Mouse (Mus musculus): ENCODE data around the gene Cwc25.

Gene Cwc25

GRCm38 (mm10) chr11:97742157-97742556 is 24.2 kb downstream of the Cwc25 start:
- in situ Hi-C loops (cut with MboI; ENCODE audit: low pct_unique_long_range_greater_than_20kb in 1 of 2, low sequenced_read_pairs in 2 of 2, unreplicated experiment in 1 of 2), result no loop called here

GRCm38 (mm10) chr11:97740190-97740589 is 26.2 kb downstream of the Cwc25 start:
- in situ Hi-C loops (cut with MboI; ENCODE audit: low pct_unique_long_range_greater_than_20kb in 1 of 2, low sequenced_read_pairs in 2 of 2, unreplicated experiment in 1 of 2), result no loop called here

GRCm38 (mm10) chr11:97739155-97739554 is 27.2 kb downstream of the Cwc25 start:
- in situ Hi-C loops (cut with MboI; ENCODE audit: low pct_unique_long_range_greater_than_20kb in 1 of 2, low sequenced_read_pairs in 2 of 2, unreplicated experiment in 1 of 2), result loop anchor here in 1 of 2 experiments (5.0 kb wide), 1 partner anchor 37 kb away; the partner anchor contains the start of genes Pcgf2 and Psmb3

GRCm38 (mm10) chr11:97738703-97739102 is 27.7 kb downstream of the Cwc25 start:
- in situ Hi-C loops (cut with MboI; ENCODE audit: low pct_unique_long_range_greater_than_20kb in 1 of 2, low sequenced_read_pairs in 2 of 2, unreplicated experiment in 1 of 2), result loop anchor here in 1 of 2 experiments (5.0 kb wide), 1 partner anchor 36 kb away; the partner anchor contains the start of genes Pcgf2 and Psmb3

- in situ Hi-C loops (cut with MboI; ENCODE audit: low pct_unique_long_range_greater_than_20kb in 1 of 2, low sequenced_read_pairs in 2 of 2, unreplicated experiment in 1 of 2), result loop anchor here in 1 of 2 experiments (5.0 kb wide), 1 partner anchor 35 kb away; the partner anchor contains the start of genes Pcgf2 and Psmb3
These were observed 28.8 kb downstream of the Cwc25 start for GRCm38 (mm10) chr11:97737600-97737999.

GRCm38 (mm10) chr11:97736645-97737044 is 29.7 kb downstream of the Cwc25 start:
- in situ Hi-C loops (cut with MboI; ENCODE audit: low pct_unique_long_range_greater_than_20kb in 1 of 2, low sequenced_read_pairs in 2 of 2, unreplicated experiment in 1 of 2), result loop anchor here in 1 of 2 experiments (5.0 kb wide), 1 partner anchor 34 kb away; the partner anchor contains the start of genes Pcgf2 and Psmb3

GRCm38 (mm10) chr11:97734810-97735209 is 31.5 kb downstream of the Cwc25 start:
- in situ Hi-C loops (cut with MboI; ENCODE audit: low pct_unique_long_range_greater_than_20kb in 1 of 2, low sequenced_read_pairs in 2 of 2, unreplicated experiment in 1 of 2), result loop anchor here in 1 of 2 experiments (5.0 kb wide), 2 partner anchors 33 to 83 kb away; partner anchors contain the start of genes Pcgf2 and Psmb3

GRCm38 (mm10) chr11:97733689-97734088 is 32.7 kb downstream of the Cwc25 start:
- in situ Hi-C loops (cut with MboI; ENCODE audit: low pct_unique_long_range_greater_than_20kb in 1 of 2, low sequenced_read_pairs in 2 of 2, unreplicated experiment in 1 of 2), result loop anchor here in 1 of 2 experiments (5.0 kb wide), 1 partner anchor 81 kb away; no protein-coding TSS in a partner anchor

GRCm38 (mm10) chr11:97728730-97729129 is 37.6 kb downstream of the Cwc25 start:
- in situ Hi-C loops (cut with MboI; ENCODE audit: low pct_unique_long_range_greater_than_20kb in 1 of 2, low sequenced_read_pairs in 2 of 2, unreplicated experiment in 1 of 2), result no loop called here

- in situ Hi-C loops (cut with MboI; ENCODE audit: low pct_unique_long_range_greater_than_20kb in 1 of 2, low sequenced_read_pairs in 2 of 2, unreplicated experiment in 1 of 2), result no loop called here
These were observed 38.0 kb downstream of the Cwc25 start for GRCm38 (mm10) chr11:97728311-97728710.

GRCm38 (mm10) chr11:97723709-97724108 is 42.6 kb downstream of the Cwc25 start:
- in situ Hi-C loops (cut with MboI; ENCODE audit: low pct_unique_long_range_greater_than_20kb in 1 of 2, low sequenced_read_pairs in 2 of 2, unreplicated experiment in 1 of 2), result no loop called here

- in situ Hi-C loops (cut with MboI; ENCODE audit: low pct_unique_long_range_greater_than_20kb in 1 of 2, low sequenced_read_pairs in 2 of 2, unreplicated experiment in 1 of 2), result no loop called here
These were observed 45.0 kb downstream of the Cwc25 start for GRCm38 (mm10) chr11:97721338-97721737.

GRCm38 (mm10) chr11:97719041-97719440 is 47.3 kb downstream of the Cwc25 start:
- in situ Hi-C loops (cut with MboI; ENCODE audit: low pct_unique_long_range_greater_than_20kb in 1 of 2, low sequenced_read_pairs in 2 of 2, unreplicated experiment in 1 of 2), result no loop called here

- in situ Hi-C loops (cut with MboI; ENCODE audit: low pct_unique_long_range_greater_than_20kb in 1 of 2, low sequenced_read_pairs in 2 of 2, unreplicated experiment in 1 of 2), result no loop called here
These were observed 48.0 kb downstream of the Cwc25 start for GRCm38 (mm10) chr11:97718281-97718860.

GRCm38 (mm10) chr11:97717369-97718280 is 48.7 kb downstream of the Cwc25 start:
- in situ Hi-C loops (cut with MboI; ENCODE audit: low pct_unique_long_range_greater_than_20kb in 1 of 2, low sequenced_read_pairs in 2 of 2, unreplicated experiment in 1 of 2), result no loop called here

- in situ Hi-C loops (cut with MboI; ENCODE audit: low pct_unique_long_range_greater_than_20kb in 1 of 2, low sequenced_read_pairs in 2 of 2, unreplicated experiment in 1 of 2), result no loop called here
These were observed 50.3 kb downstream of the Cwc25 start for GRCm38 (mm10) chr11:97716021-97716420.

GRCm38 (mm10) chr11:97714784-97715760 is 51.3 kb downstream of the Cwc25 start:
- in situ Hi-C loops (cut with MboI; ENCODE audit: low pct_unique_long_range_greater_than_20kb in 1 of 2, low sequenced_read_pairs in 2 of 2, unreplicated experiment in 1 of 2), result no loop called here

- in situ Hi-C loops (cut with MboI; ENCODE audit: low pct_unique_long_range_greater_than_20kb in 1 of 2, low sequenced_read_pairs in 2 of 2, unreplicated experiment in 1 of 2), result no loop called here
These were observed 52.0 kb downstream of the Cwc25 start for GRCm38 (mm10) chr11:97714356-97714755.
